Mouse (Mus musculus) forebrain, embryonic 11.5 days (tissue): ENCODE measurements around the gene Hspa1l. TPM values are rescaled to one million over a fixed set of nuclear protein-coding genes. Genes with fewer than 3 reads are reported as not detected.
"Not testable (repeated sequence)": the region's sequence is repeated elsewhere in the genome, so short reads cannot be mapped to it uniquely, and the experiment has no call there.

ENCODE experiments used
- ATAC-seq: fragments of 200-750 bp; cut with Nextera tagmentation; replicated peaks from 2 replicates; pipeline ENCODE4 v1.8.0; 2017; ENCODE audit warnings: moderate TSS enrichment; ENCODE audit not compliant: low FRiP score
- DNase-seq: peaks from one replicate; pipeline ENCODE4 v3.0.0-alpha.2; 2017; ENCODE audit warnings: low spot score
- H3K27ac ChIP-seq: fragments of 300-500 bp; sonication (generic); 2 replicates; pipeline ENCODE4 v1.5.1; 2014; ENCODE audit warnings: low read depth, low read length
- H3K27me3 ChIP-seq: fragments of 300-500 bp; sonication (generic); 2 replicates; pipeline ENCODE4 v1.6.1; 2014; ENCODE audit warnings: mild to moderate bottlenecking, low read length, mixed read lengths; ENCODE audit not compliant: control insufficient read depth, insufficient read depth
- H3K36me3 ChIP-seq: fragments of 300-500 bp; sonication (generic); 2 replicates; pipeline ENCODE4 v1.6.1; 2014; ENCODE audit warnings: mild to moderate bottlenecking, low read length, moderate library complexity, mixed read lengths; ENCODE audit not compliant: control insufficient read depth, insufficient read depth
- H3K4me1 ChIP-seq: fragments of 300-500 bp; sonication (generic); replicated peaks from 2 replicates; pipeline ENCODE4 v1.6.1; 2014; ENCODE audit warnings: low read length, mixed read lengths; ENCODE audit not compliant: control insufficient read depth, insufficient read depth
- H3K4me2 ChIP-seq: fragments of 300-500 bp; sonication (generic); 2 replicates; pipeline ENCODE4 v1.6.1; 2014; ENCODE audit warnings: low read depth, mild to moderate bottlenecking, low read length, moderate library complexity, mixed read lengths; ENCODE audit not compliant: severe bottlenecking
- H3K4me3 ChIP-seq: fragments of 300-500 bp; sonication (generic); 2 replicates; pipeline ENCODE4 v1.5.1; 2014; ENCODE audit warnings: low read depth, low read length
- H3K9ac ChIP-seq: fragments of 300-500 bp; sonication (generic); 2 replicates; pipeline ENCODE4 v1.6.1; 2014; ENCODE audit warnings: low read length
- H3K9me3 ChIP-seq: fragments of 300-500 bp; sonication (generic); 2 replicates; pipeline ENCODE4 v1.6.1; 2016; ENCODE audit warnings: low read length, mixed read lengths; ENCODE audit not compliant: control insufficient read depth
- WGBS: fragments of 180-500 bp; shearing (Covaris S2); extraction: QIAGEN DNeasy Blood & Tissue Kit; methylation state at CpG from one replicate; pipeline ENCODE4 v1.1.7; 2014; 5-methylcytosine and 5-hydroxymethylcytosine counted together
- polyA plus RNA-seq: library from polyadenylated mRNA; unstranded; fragments of >200 nt; fragmentation: Nextera tagmentation; extraction: Ambion mirVana; gene quantifications from 2 replicates; pipeline ENCODE4 v1.2.1, GENCODE M21; 2014

The Hspa1l gene
- polyA plus RNA-seq, 1 experiment from 2014 or later = 1.8 TPM

GRCm38 (mm10) chr17:34994751-34995150 lies 22.2 kb downstream of the Hspa1l start:
- DNase-seq (no peak), ATAC-seq (no peak)
- H3K27me3 ChIP-seq = no peaks in the 10 kb centered on the region
- no peak overlapping the region for H3K4me2 ChIP-seq
- H3K9me3 ChIP-seq = no peaks in the 10 kb centered on the region
- H3K4me3 ChIP-seq = no peak overlapping the region
- H3K4me1 ChIP-seq = peaks cover 5% of the 10 kb centered on the region; the same call in 1 of the 2 replicates
- no peak overlapping the region for H3K27ac ChIP-seq
- peaks cover 4% of the 10 kb centered on the region; the same call in 1 of the 2 replicates for H3K36me3 ChIP-seq
- H3K9ac ChIP-seq = no peak overlapping the region

GRCm38 (mm10) chr17:34995192-34995591 lies 22.7 kb downstream of the Hspa1l start:
- not testable (repeated sequence) for H3K27ac ChIP-seq, H3K27me3 ChIP-seq, H3K36me3 ChIP-seq, H3K9ac ChIP-seq, H3K4me2 ChIP-seq, H3K4me3 ChIP-seq, ATAC-seq, H3K9me3 ChIP-seq, H3K4me1 ChIP-seq, DNase-seq
- 95% methylated on average over 4 of the region's 4 CpGs for WGBS

GRCm38 (mm10) chr17:34995927-34996326 lies 23.4 kb downstream of the Hspa1l start:
- H3K9me3 ChIP-seq, H3K4me3 ChIP-seq, ATAC-seq, H3K4me1 ChIP-seq, H3K36me3 ChIP-seq, H3K27me3 ChIP-seq, H3K27ac ChIP-seq, H3K4me2 ChIP-seq, H3K9ac ChIP-seq: not testable (repeated sequence)
- 97% methylated on average over 4 of the region's 4 CpGs for WGBS
- DNase-seq = peak; percentile 42

GRCm38 (mm10) chr17:34996411-34997141 lies 24.1 kb downstream of the Hspa1l start:
- Histone ChIP-seq H3K4me3 (no peak overlapping the region), H3K4me1 (peaks cover 9% of the 10 kb centered on the region; the same call in 1 of the 2 replicates), H3K36me3 (peaks cover 4% of the 10 kb centered on the region; the same call in 1 of the 2 replicates), H3K27me3 (no peaks in the 10 kb centered on the region), H3K9me3 (no peaks in the 10 kb centered on the region), H3K27ac (no peak overlapping the region), H3K9ac (no peak overlapping the region; the same call in 1 of the 2 replicates), H3K4me2 (no peak overlapping the region)
- ATAC-seq = no peak
- WGBS = 91% methylated on average over 12 of the region's 14 CpGs
- DNase-seq = peak; percentile 41

GRCm38 (mm10) chr17:34997142-34997483 lies 24.6 kb downstream of the Hspa1l start:
- H3K4me3 ChIP-seq = no peak overlapping the region
- H3K9ac ChIP-seq = no peak overlapping the region; the same call in 1 of the 2 replicates
- peaks cover 4% of the 10 kb centered on the region; the same call in 1 of the 2 replicates for H3K36me3 ChIP-seq
- peaks cover 10% of the 10 kb centered on the region; the same call in 1 of the 2 replicates for H3K4me1 ChIP-seq
- no peak overlapping the region for H3K27ac ChIP-seq
- no peaks in the 10 kb centered on the region for H3K9me3 ChIP-seq
- H3K27me3 ChIP-seq = no peaks in the 10 kb centered on the region
- 88% methylated on average over 5 of the region's 5 CpGs for WGBS
- DNase-seq (no peak), ATAC-seq (no peak)
- H3K4me2 ChIP-seq = no peak overlapping the region

- Histone ChIP-seq H3K36me3 (peaks cover 4% of the 10 kb centered on the region; the same call in 1 of the 2 replicates), H3K4me2 (peak overlapping the region; percentile 53; the same call in 1 of the 2 replicates), H3K27ac (no peak overlapping the region), H3K4me3 (peak overlapping the region; percentile 28; the same call in 1 of the 2 replicates), H3K4me1 (peaks cover 20% of the 10 kb centered on the region; the same call in 1 of the 2 replicates), H3K27me3 (no peaks in the 10 kb centered on the region), H3K9ac (no peak overlapping the region; the same call in 1 of the 2 replicates), H3K9me3 (no peaks in the 10 kb centered on the region)
- DNase-seq = no peak
- 95% methylated on average over 15 of the region's 15 CpGs for WGBS
- no peak for ATAC-seq
These were observed 26.3 kb downstream of the Hspa1l start for GRCm38 (mm10) chr17:34998526-34999430.

- Histone ChIP-seq H3K9ac (peak overlapping the region; percentile 84), H3K36me3 (peaks cover 11% of the 10 kb centered on the region), H3K27ac (peak overlapping the region; percentile 96), H3K4me2 (peak overlapping the region; percentile 99), H3K4me3 (peak overlapping the region; percentile 62), H3K4me1 (peaks cover 20% of the 10 kb centered on the region; the same call in 1 of the 2 replicates)
- ATAC-seq, DNase-seq, H3K27me3 ChIP-seq, H3K9me3 ChIP-seq: not testable (repeated sequence)
- 31% methylated on average over 29 of the region's 32 CpGs for WGBS
These were observed 27.6 kb downstream of the Hspa1l start for GRCm38 (mm10) chr17:34999871-35000716.
